In the genomic region with DNA sequence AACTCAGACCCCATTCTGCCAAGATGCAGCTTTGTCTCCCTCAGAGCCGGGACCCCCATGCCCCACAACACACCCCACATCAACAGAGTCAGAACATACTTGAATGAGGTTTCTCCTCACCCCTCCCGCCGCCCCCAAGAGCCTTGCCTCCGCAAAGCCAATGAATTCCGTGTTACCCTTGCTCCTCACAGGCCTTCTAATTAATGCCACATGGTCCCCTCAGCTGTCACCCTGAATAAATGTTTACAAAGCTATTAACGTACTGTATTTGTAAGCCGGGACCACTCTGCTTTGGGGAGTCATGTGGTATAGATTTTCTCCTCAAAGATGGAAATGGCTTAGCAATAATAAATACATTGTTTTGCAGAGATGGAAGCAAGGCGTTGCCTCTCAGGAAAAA, we compare ENCODE assay signal across 23 mouse cellular contexts.
DNase-seq lines count a peak whose midpoint lies in the region; ATAC-seq and TF ChIP-seq lines count a peak whose summit lies in the region.
"Had no signal": no experiment of that assay in that cellular context is flagged by ENCODE, and none has a peak within 500 bp of the region (broad histone marks: within the 10 kb centered on the region; RNA-seq: fewer than 3 reads in every experiment).

No protein-coding gene starts in this region.

- intact Hi-C loops in heart, postnatal 25 days (cut with DNase I), result no loop called here

- WGBS in embryonic facial prominence, embryonic 14.5 days, result 23% methylated on average over 8 of the region's 8 CpGs
- WGBS in limb, embryonic 12.5 days, result 14% methylated on average over 8 of the region's 8 CpGs
- WGBS in thymus, adult 2 months, result 77% methylated on average over 8 of the region's 8 CpGs

- no peak overlapping the region for H3K4me2 ChIP-seq in embryonic facial prominence, embryonic 14.5 days (ENCODE audit: low read depth, low read length)
- H3K4me2 ChIP-seq in limb, embryonic 12.5 days, result peak overlapping the region; percentile 9
- H3K4me2 ChIP-seq: hindbrain, embryonic 12.5 days; intestine, embryonic 15.5 days; midbrain, embryonic 11.5 days had no signal

- peak; percentile 47 for DNase-seq in brain, embryonic 14.5 days (ENCODE audit: low read depth)
- peak; percentile 69 for DNase-seq in embryo, embryonic 11 days
- DNase-seq in embryonic facial prominence, embryonic 14.5 days (ENCODE audit: low spot score), result peak; percentile 88
- DNase-seq in spleen, postnatal 36 days (ENCODE audit: low spot score in 2 of 2), result no peak
- DNase-seq in thymus, adult 2 months, result no peak
- no peak for DNase-seq in urinary bladder, postnatal 36 days (ENCODE audit: low spot score in 2 of 2)
- no peak for DNase-seq in heart, postnatal 25 days (ENCODE audit: low spot score)
- DNase-seq: adrenal gland, adult 8-10 months; cerebellum, adult 2 months; cerebellum, postnatal 25 days; forebrain, postnatal 0 days; gastrocnemius, adult 2 months; kidney, adult 8-10 months; kidney, postnatal 14 days; layer of hippocampus, postnatal 36 days; right cerebral cortex, postnatal 14 days had no signal

- TF ChIP-seq CTCF in brain, embryonic 14.5 days (IDR thresholded peaks at IDR 0.05; ENCODE audit: borderline replicate concordance, extremely low read depth, insufficient read depth, insufficient read length), result no peak
- TF ChIP-seq CTCF in thymus, adult 2 months (IDR thresholded peaks at IDR 0.05; ENCODE audit: borderline replicate concordance, control insufficient read depth, extremely low read depth, insufficient read depth, low read length, poor library complexity), result no peak

- H3K9ac ChIP-seq in embryonic facial prominence, embryonic 14.5 days (ENCODE audit: low read depth, low read length), result no peak overlapping the region
- no peak overlapping the region for H3K9ac ChIP-seq in limb, embryonic 12.5 days (replicated peaks)
- H3K9ac ChIP-seq: forebrain, postnatal 0 days; hindbrain, embryonic 12.5 days; intestine, embryonic 15.5 days had no signal

- no peak for TF ChIP-seq POLR2A in brain, embryonic 14.5 days (IDR thresholded peaks at IDR 0.05; ENCODE audit: borderline replicate concordance, extremely low read depth, insufficient read depth, insufficient read length, poor library complexity, severe bottlenecking)
- TF ChIP-seq POLR2A in thymus, adult 2 months (IDR thresholded peaks at IDR 0.05; ENCODE audit: control insufficient read depth, extremely low read depth, insufficient read depth, low read length, poor library complexity), result no peak

- H3K9me3 ChIP-seq in embryonic facial prominence, embryonic 14.5 days (ENCODE audit: control insufficient read depth, low read length), result no peaks in the 10 kb centered on the region
- H3K9me3 ChIP-seq in limb, embryonic 12.5 days, result no peaks in the 10 kb centered on the region
- H3K9me3 ChIP-seq: forebrain, embryonic 10.5 days; heart, embryonic 10.5 days; hindbrain, embryonic 12.5 days; intestine, embryonic 15.5 days had no signal

- no peak overlapping the region for H3K4me3 ChIP-seq in embryonic facial prominence, embryonic 14.5 days (ENCODE audit: low read depth, low read length)
- no peak overlapping the region for H3K4me3 ChIP-seq in limb, embryonic 12.5 days (replicated peaks)
- no peak overlapping the region for H3K4me3 ChIP-seq in thymus, adult 2 months (ENCODE audit: control insufficient read depth, insufficient read depth, low read length)
- H3K4me3 ChIP-seq: forebrain, embryonic 10.5 days; gastrocnemius, adult 2 months; heart, embryonic 10.5 days; hindbrain, embryonic 12.5 days; intestine, embryonic 15.5 days; layer of hippocampus, adult 2 months had no signal

- peak; percentile 41; the same call in 1 of the 2 replicates for ATAC-seq in embryonic facial prominence, embryonic 14.5 days (ENCODE audit: low read depth)
- ATAC-seq in limb, embryonic 12.5 days (ENCODE audit: insufficient number of reproducible peaks, insufficient read depth, low FRiP score, low TSS enrichment, low read depth), result peak; percentile 37; the same call in 1 of the 2 replicates
- ATAC-seq: forebrain, postnatal 0 days; intestine, embryonic 15.5 days had no signal

- H3K36me3 ChIP-seq in embryonic facial prominence, embryonic 14.5 days (ENCODE audit: control insufficient read depth, insufficient read depth, low read length), result no peaks in the 10 kb centered on the region
- H3K36me3 ChIP-seq in limb, embryonic 12.5 days, result no peaks in the 10 kb centered on the region
- H3K36me3 ChIP-seq in thymus, adult 2 months (ENCODE audit: control insufficient read depth, insufficient read depth, low read length), result no peaks in the 10 kb centered on the region
- H3K36me3 ChIP-seq: forebrain, embryonic 10.5 days; heart, embryonic 10.5 days; hindbrain, embryonic 12.5 days; intestine, embryonic 15.5 days had no signal

- H3K27me3 ChIP-seq in embryonic facial prominence, embryonic 14.5 days (replicated peaks; ENCODE audit: control insufficient read depth, insufficient read depth, low read length), result no peaks in the 10 kb centered on the region
- H3K27me3 ChIP-seq in limb, embryonic 12.5 days, result peaks cover 69% of the 10 kb centered on the region
- H3K27me3 ChIP-seq in thymus, adult 2 months (ENCODE audit: control insufficient read depth, insufficient read depth, low read length), result no peaks in the 10 kb centered on the region
- H3K27me3 ChIP-seq: intestine, embryonic 15.5 days had no signal

- no peak overlapping the region; the same call in 1 of the 2 replicates for H3K27ac ChIP-seq in embryonic facial prominence, embryonic 14.5 days (replicated peaks; ENCODE audit: low read depth, low read length)
- H3K27ac ChIP-seq in limb, embryonic 12.5 days, result peak overlapping the region; percentile 12; the same call in 1 of the 2 replicates
- H3K27ac ChIP-seq in thymus, adult 2 months (ENCODE audit: control insufficient read depth, insufficient read depth, low read length), result no peak overlapping the region
- H3K27ac ChIP-seq: forebrain, embryonic 10.5 days; gastrocnemius, adult 2 months; heart, embryonic 10.5 days; hindbrain, embryonic 12.5 days; intestine, embryonic 15.5 days; layer of hippocampus, adult 2 months had no signal

- peaks cover 16% of the 10 kb centered on the region; the same call in 1 of the 2 replicates for H3K4me1 ChIP-seq in embryonic facial prominence, embryonic 14.5 days (ENCODE audit: control insufficient read depth, insufficient read depth, low read length)
- peaks cover 21% of the 10 kb centered on the region for H3K4me1 ChIP-seq in limb, embryonic 12.5 days (replicated peaks)
- H3K4me1 ChIP-seq in thymus, adult 2 months (replicated peaks; ENCODE audit: control insufficient read depth, insufficient read depth, low read length), result no peaks in the 10 kb centered on the region
- H3K4me1 ChIP-seq: intestine, embryonic 15.5 days had no signal

Comparison
In these comparisons a context has a peak if more than half of its experiments do, and no peak if none do; other contexts are left out.
1. DNase-seq: peak in brain, embryonic 14.5 days (single experiment), embryo, embryonic 11 days (single experiment) and embryonic facial prominence, embryonic 14.5 days (single experiment); none in spleen, postnatal 36 days (0 of 2), thymus, adult 2 months (single experiment), urinary bladder, postnatal 36 days (0 of 2) and heart, postnatal 25 days (single experiment).